Mouse (Mus musculus) neural tube, embryonic 10.5 days (tissue): ENCODE results near the gene Cbfa2t3.

ENCODE experiments used
- DNase-seq: peaks from one replicate; pipeline ENCODE4 v3.0.0-alpha.2; 2017; ENCODE audit warnings: low spot score; ENCODE audit errors: extremely low spot score

Gene Cbfa2t3

DNA sequence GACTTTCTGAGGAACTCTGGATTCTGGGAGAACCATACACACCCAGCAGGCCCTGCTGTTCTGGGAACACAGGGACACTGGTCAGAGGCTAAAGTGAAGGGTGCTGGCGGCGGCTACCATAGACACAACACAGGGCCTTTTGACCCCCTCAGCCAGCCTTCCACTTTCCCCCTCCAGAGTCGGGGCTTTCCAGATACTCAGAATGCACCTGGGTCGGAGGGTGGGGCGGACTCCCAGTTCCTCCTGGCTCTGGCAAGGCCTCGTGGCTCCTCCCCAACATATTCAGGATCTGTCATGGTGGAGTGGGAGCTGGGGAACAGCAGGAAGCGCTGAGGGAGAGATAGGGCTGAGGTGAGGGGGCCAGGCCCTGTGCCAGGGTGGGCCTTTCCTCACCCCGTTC lies 6.8 kb downstream of the Cbfa2t3 start:
- no peak for DNase-seq

DNA sequence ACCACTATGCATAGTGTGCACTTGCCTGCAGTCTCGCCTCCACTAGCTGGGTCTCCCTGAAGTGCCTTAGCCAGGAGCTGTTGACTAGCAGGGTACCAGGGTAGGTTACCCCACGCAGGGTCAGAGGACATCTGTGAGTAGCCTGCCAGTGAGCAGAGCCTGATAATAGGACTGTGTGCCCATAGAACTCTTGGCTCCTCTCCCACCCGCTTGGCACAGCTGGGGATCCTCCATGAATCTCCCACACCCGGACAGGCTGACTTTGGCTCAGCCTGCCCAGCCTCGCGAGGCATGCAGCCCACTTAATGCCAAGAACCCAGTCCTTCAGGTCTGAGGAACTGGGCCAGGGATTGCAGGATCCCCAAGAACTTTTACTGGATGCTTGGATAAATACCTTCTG lies 7.9 kb downstream of the Cbfa2t3 start:
- DNase-seq = no peak

DNA sequence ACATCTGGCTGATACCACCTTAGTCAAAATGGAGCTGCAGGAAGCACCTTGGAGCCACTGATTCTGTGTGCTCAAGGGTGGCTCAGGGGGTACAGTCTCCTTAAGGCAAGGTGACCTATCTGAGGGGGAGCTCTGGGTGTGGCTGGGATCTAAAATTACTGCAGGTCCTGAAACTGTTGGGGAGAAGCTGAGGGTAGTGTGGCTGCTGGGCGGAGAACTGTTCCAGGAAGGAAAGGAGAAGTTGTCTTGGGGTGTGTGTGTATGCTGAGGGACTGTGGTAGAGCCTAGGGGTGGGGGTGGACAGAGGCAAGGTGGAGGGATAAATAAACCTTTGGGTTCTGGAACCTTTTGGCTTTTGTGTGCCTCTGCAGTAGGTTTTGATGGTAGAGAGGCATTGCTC lies 9.6 kb downstream of the Cbfa2t3 start:
- no peak for DNase-seq

DNA sequence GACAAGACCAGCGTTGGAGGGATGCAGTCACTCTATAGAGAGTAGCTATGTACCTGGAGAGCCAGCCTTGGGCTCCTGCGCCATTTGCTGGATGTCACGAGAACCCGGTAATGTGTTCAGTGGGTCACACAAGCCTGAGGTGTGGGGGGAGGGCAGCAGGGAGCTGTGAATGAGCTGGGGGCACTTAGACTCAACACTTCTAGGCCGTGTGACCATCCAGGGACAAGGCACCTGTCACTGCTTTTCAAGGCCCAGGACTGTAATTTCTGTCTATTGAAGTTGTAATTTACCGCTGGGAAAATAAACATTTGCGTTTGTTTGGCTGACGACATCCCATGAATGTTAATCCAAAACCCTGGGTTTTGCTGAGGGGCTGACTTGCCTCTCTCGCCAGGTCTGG lies 12.0 kb downstream of the Cbfa2t3 start:
- DNase-seq = no peak

DNA sequence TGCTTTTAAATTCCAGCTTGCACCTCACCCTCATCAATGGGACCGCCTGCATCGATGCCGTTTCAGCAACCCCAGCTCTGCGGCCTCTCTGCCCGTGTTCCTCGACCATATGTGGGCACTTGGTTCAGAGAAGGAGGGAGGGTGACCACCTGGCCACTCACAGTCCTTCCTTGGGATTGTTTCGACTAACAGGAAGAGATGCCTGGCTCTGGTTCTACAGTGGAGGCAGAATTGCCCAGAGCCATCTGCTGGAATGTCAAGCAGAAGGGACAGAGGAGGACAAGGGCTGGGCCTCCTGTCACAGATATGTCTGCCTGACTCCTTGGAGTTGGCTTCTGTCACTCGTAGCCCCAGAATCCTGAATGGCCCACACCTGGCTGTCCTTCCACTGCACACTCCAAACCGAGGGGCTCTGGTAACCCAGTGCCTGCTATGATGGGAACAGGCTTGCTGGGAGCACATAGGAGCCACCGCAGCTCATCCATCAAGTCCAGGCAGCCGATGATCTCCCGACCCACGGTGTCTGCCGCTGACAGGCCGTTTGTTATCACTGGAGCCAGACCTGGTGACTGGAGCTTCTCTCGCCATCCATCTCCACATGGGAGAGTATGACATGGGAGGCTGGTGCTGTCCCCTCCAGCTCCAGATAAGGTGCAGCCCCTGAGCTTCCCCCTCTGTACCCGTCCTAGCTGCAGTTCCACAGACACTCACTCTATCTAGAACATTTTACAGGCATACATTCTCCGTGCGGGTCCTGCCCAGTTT lies 13.6 kb downstream of the Cbfa2t3 start:
- no peak for DNase-seq

DNA sequence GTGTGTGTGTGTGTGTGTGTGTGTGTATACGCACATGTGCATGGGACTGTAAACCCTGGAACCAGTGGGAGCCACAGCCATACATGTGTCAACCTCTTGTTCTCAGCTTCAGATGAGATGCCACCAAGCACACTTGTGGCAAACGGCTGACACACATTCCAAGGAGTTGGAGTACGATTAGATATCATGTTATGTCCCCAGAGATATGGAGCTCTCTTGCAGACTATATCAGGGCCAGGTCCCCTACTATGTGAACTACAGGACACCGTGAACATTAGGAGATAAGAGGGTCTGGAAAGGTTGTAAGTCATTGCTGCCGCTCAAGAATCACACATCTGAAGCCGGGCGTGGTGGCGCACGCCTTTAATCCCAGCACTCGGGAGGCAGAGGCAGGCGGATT lies 16.1 kb downstream of the Cbfa2t3 start:
- DNase-seq = no peak

DNA sequence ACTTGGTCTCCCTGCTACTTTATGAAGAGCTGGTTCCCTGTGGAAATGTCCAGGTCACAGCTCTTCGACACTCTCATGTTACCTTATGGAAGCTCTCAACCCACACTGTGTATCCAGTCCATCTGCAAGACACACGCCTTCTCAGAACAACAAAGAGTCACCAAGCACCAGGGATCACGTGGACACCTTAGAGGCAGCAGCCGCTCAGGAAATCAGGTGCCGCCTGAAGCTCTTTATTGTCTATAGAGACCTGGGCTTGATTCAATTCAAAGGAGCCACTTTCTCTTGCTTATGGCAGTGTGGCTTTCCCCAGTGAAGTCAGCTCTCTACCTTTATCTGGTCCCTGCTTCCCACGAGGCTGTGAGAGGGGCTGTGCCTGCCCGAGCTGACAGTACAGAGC lies 18.7 kb downstream of the Cbfa2t3 start:
- no peak for DNase-seq

DNA sequence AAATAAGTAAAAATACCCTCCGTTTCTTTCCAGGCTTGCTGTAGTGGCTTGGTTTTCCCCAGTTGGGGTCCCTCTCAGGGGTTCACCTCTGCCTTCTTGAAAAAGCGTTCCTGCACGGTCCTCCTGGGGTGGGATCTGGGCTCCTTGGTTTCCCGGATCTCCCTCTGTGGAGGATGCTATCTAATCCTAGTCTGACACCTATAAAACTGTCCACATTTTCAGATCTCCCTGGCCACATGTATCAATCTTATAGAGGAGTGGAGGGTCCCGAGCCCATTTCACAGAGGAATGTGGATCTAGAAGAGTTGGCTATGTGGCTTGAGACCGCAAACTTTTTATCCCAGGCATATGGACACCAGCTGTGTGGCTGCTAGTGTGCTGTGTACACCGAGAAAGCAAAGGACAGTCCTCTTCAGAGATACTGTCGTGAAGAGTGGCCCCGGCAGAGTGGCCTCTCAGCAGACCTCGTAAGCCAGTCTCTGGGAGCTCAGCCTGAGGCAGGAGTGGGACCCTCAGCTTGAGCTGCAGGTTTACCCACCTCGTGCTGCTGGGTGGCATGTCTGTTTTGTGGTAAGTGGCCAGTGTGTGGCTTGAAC lies 19.5 kb downstream of the Cbfa2t3 start:
- DNase-seq = no peak

DNA sequence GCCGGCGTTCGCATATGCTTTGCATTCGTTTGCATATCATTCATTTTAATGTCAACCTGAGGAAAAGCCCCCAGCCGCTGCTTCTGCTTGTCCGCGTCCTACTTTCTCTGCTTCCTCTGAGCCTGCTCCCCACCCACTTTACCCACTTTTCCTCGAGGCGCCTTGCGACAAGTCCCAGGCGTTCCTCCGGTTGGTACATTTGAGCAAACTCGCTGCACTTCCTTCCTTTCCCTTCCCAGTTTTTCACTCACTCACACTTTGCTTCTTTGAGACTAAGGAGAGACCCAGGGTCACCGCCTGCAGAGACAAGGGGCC lies 20.1 kb downstream of the Cbfa2t3 start:
- no peak for DNase-seq

DNA sequence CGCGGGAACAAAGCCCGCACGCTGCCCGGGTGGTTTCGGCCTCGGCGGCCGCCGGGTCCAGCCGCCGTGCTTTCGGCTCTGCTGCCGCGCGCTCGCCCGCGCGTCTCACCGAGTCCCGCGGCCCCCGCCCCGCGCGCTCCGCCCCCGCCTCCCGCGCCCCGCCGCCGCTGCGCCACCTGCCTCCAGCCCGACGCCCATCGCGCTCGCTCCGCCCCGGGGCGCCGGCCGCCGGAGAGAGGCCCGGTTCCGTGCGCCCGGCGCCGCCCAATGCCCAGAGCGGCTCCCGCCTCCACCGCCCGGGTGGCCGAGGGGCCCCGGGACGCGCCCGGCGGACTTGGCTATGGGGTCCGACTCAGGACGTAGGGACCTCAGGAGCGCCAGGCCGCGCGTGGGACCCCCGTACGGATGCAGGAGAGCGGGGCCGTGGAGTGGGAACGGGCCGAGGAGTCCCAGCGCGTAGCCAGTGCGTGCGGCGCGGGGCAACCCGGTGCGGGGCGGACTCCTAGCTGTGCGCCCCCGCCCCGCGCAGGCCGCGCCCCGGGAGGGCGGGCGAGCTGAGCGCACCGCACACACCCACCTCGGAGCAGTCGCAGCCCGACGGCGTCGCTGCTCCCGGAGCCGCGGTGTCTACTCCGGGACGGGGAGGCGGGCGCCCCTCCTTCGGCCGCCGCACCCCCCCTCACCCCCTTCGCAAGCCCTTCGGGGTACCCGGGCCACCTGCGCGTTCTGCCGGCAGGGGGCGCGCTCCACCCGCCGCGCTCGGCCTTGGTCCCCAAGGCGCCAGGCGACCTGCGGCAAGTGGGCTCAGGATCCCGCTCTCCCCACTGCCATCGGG lies 20.6 kb downstream of the Cbfa2t3 start:
- peak; percentile 82 for DNase-seq

DNA sequence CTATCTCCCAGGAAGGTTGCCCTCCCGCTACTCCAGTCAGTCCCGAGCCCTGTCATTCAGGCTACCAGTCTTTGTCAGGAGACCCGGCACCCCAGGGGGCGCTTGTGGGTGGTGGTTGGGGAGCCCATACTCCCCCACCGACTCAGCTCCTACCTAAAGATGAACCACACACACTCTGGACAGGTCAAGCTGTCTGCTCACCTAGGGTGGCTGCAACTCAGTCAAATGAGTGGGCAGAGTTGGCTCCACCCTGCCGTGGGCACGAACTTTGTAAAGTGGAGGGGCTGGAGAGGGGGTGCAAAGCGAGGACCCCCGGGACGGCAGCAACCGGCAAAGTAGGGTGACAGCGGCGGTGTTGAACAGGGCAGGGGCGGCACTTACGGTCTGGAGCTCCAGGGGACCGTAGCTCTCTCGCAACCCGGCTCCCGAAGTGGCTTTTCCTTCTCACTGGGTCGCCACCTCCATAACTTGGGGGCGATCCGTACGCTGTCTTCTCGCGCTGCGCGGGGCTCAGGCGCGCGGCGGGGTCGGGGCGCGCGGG lies 21.4 kb downstream of the Cbfa2t3 start:
- peak; percentile 59 for DNase-seq

DNA sequence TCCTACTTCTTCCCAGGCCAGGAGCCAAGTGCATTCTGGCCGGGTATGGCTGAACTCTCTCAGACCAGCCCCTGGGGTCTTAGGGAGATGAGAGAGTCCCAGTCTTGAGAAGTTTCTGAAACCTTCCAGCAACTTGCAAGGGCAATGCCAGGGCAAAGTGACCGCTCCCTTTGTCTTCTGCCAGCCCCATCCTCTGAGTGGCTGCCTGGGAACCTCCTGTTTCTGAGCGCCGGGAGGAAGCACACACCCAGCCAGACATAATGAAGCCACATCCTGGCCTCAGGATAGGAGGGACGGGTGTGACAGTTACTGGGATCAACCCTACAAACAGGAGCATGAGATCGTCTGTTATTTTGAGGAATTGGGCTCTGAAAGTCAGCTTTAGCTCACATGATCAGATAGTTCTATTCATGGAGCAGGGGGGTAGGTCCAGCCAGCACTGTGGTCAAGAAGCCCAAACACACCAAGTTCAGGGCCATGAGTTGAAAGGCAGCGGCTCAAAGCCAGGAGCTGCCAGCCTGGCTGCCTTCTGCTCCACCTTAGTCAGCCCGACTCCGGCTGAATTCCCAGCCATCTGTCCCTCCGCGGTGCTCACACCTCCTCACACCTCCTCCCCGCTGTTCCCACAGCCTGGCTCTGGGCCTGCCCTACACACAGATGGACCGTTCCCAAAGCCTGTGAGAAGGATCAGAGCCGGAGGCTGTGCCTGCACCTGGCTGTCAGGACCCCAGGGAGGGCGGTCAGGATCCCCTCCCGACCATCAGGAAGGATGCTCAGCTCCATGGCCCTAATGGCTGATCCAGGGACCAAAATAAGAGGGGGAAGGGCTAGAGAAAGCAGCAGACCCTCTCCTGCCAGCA lies 22.1 kb downstream of the Cbfa2t3 start:
- peak; percentile 59 for DNase-seq

DNA sequence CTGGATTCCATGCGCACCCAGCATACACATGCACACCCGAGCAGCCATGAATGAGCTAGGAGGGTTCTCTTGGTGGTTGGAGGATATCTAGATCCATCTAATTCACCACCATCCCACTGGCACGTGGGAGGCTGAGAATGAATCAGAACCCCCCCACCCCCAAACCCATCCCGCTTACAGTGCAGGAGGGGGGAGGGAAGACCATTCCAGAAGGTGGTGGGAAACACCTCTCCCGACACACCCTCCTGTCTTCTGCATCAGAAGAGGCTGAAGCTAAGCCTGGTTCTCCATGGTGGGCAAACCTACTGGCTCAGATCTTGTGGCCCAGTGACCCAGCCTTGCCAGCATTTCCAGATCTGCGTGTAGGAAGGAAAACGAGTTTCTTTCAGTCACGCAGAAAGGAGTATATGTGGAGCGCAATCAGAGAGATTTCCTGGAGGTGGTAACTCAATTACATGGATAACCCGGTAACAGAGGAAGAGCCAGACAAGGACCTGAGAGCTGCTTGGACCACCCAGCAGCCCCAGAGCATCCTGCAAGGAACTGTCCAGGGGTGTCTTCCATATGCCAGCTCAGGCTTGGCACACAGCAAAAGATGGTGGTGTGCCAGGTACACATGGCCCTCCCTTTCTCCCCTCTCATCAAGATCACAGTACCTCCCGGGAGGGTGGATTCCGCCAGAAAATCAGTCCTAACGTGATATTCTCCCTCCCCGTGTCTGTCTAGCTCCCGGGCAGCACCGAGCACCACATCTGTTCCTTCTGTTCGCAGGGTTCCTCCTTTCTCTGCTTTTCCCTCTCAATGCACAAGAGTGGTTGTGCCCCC lies 23.1 kb downstream of the Cbfa2t3 start:
- DNase-seq = no peak

DNA sequence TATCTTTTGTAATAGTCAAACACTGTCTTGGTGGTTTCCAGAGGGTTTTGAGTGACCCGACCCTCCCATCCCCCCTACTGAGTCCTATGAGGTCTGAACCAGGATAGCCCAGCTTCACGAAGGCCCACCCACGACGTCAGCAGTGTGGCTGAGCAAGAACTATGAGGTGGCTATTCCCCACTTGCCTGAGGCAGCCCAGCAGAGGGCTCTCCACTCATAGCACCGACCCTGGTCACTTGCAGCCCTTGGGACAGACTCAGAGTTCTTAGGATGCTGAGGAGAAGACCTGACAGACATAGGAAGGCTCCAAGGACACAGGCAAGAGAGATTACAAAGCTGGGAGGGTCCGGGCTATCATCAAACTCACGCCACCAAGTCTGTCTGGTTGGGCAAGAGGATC lies 23.9 kb downstream of the Cbfa2t3 start:
- no peak for DNase-seq

DNA sequence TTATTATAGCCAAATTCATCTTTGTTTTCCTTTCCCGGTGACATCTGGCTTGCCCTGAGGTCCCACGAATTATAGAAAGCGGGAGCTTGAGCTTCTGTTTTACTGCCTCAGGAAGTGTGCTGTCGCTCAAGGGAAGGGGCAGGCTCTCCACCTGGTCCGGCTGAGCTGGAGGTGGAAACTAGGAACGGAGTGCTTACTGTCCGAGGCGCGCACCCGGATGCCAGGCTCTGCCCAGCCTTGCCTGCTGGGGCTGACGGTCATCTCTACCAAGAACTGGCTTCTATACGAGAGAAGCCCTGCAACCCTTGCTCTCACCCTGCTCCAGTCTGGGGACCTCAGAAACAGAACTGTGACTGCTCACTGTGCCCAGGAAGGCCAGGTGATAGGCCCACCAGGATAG lies 24.9 kb downstream of the Cbfa2t3 start:
- no peak for DNase-seq

DNA sequence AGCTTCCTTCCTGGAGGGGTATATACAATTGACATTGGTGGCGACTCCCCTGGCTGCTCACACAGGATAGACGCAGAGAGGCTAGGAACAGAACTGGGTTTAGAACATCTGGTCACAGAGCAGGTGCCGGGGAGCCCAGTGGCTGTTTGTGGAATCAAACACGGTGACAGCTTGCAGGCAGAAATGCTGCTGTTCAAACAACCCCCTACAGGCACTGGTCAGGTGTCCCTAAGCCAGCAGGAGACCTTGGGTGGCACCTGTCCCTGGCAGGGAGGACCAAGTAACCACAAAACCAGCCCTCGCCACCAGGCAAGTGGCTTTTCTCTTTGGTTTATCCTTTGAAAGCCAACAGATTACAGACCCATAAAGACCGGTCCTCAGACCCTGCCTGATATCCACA lies 27.0 kb downstream of the Cbfa2t3 start:
- DNase-seq = no peak

DNA sequence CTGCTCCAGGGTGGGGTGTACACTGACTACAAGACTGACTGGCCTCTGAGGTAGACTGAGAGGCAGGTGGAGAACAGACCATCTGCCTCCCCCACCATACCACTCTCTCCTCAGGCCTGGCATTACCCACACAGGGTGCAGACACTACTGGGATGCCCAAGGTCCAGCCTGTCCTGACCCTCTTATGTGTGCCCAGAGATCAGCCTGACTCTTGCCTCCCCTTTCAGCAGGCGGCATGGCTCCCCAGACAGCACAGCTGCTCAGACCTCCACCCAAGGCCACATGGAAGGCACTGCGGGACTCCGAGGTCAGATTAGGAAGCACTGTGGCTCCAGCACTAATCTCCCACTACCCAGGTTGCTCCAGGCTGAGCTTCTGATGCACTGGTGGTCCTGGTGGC lies 28.2 kb downstream of the Cbfa2t3 start:
- no peak for DNase-seq

DNA sequence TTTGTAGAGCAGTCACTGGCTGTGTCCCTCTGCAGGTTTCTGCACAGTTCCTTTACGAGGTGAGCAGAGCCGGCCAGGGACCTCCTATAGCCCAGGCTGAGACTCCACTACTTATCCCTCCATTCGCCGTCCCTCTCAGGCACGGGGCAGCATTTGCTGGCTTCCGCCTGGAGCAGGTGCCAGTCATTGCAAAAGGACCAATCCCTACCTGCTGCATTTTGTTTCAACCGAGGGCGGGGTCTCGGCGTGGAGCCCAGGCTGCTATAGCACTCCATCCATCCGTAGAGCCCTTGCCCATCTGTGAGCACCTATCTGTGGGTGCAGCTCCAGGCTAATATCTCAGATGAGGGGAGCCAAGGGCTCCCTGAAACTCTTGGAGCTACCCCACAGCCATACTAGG lies 28.9 kb downstream of the Cbfa2t3 start:
- no peak for DNase-seq

DNA sequence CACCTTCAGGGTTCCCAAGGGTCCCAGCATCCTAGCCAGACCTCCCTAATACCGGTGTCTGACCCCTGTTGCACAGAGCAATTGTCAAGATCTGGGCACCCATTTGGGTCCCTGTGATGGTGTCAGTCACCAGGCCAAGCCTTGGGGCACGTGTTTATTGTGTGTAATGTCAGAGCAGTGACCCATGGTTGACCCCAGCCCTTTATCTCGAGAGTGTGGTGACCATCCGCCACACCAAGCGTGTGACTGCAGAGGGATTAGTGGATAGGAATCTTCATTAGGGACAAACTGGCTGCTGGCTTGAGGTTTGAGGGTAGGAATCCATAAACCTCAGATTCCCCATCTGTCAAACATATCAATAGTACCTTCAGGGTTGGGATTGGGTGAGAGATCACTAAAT lies 29.5 kb downstream of the Cbfa2t3 start:
- DNase-seq = no peak

DNA sequence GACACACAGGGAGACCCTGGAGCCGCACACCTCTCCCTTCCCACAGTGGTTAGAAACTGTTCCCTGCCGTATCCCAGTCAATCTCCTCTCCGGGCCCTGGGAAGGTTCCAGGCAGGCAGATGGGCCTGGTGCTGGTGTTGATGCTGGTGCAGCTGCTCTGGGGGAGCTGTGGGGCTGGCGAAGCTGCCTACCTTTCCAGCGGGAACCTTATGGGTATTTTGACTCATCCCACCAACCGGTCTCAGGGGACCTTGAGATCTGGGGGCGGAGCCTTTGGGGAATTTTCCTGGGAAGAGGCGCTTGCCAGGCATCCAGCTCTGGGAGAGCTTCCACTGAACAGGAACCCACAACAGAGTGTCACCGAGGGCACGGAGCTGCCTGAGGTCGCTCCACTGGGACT lies 31.1 kb downstream of the Cbfa2t3 start:
- no peak for DNase-seq

DNA sequence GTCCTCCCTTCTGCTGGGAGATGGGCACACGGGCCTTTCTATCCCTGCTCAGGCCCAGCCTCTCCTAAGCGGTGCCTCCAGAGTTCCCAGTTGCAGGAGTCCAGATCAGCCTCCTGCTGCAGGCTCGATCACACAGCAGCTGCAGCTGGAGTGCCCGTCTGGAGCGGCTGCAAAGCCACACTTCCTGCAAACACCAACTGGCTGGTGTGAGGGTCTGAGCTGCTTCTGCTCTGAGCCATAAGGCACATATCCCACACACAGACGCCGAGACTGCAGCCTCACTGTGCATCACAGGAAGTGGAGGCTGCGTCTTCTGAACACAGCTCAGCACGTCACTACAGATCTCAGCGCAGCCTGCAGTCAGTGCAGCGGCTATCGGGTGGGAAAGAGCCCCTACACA lies 32.1 kb downstream of the Cbfa2t3 start:
- no peak for DNase-seq
